Comparison of ENCODE assay signal across 22 mouse cellular contexts in genomic region chr2:57414550-57415160, GRCm38 (mm10).
"Had no signal": no experiment of that assay in that cellular context is flagged by ENCODE, and none has a peak within 500 bp of the region (broad histone marks: within the 10 kb centered on the region; RNA-seq: fewer than 3 reads in every experiment).

No protein-coding gene starts in this region.

- H3K27ac ChIP-seq: limb, embryonic 12.5 days; limb, embryonic 15.5 days; liver, embryonic 14.5 days; macrophage; midbrain, embryonic 10.5 days; midbrain, embryonic 13.5 days; neural tube, embryonic 13.5 days; stomach, embryonic 15.5 days had no signal

- H3K9me3 ChIP-seq: limb, embryonic 12.5 days; limb, embryonic 15.5 days; midbrain, embryonic 10.5 days; midbrain, embryonic 13.5 days; neural tube, embryonic 13.5 days; stomach, embryonic 15.5 days had no signal

- H3K4me3 ChIP-seq: limb, embryonic 12.5 days; limb, embryonic 15.5 days; megakaryocyte, embryonic 14.5 days; midbrain, embryonic 10.5 days; midbrain, embryonic 13.5 days; myocyte; neural tube, embryonic 13.5 days; stomach, embryonic 15.5 days had no signal

- H3K27me3 ChIP-seq: limb, embryonic 12.5 days; limb, embryonic 15.5 days; megakaryocyte, embryonic 14.5 days; midbrain, embryonic 13.5 days; neural tube, embryonic 13.5 days; stomach, embryonic 15.5 days had no signal

- H3K4me2 ChIP-seq: limb, embryonic 12.5 days; limb, embryonic 15.5 days; liver, embryonic 11.5 days; lung, embryonic 14.5 days; midbrain, embryonic 13.5 days; neural tube, embryonic 13.5 days; stomach, embryonic 15.5 days had no signal

- H3K36me3 ChIP-seq: limb, embryonic 12.5 days; limb, embryonic 15.5 days; midbrain, embryonic 10.5 days; midbrain, embryonic 13.5 days; neural tube, embryonic 13.5 days; stomach, embryonic 15.5 days had no signal

- H3K4me1 ChIP-seq: limb, embryonic 12.5 days; limb, embryonic 15.5 days; megakaryocyte, embryonic 14.5 days; midbrain, embryonic 10.5 days; midbrain, embryonic 13.5 days; neural tube, embryonic 13.5 days; stomach, embryonic 15.5 days had no signal

- ATAC-seq: liver, postnatal 0 days; lung, postnatal 0 days; midbrain, embryonic 13.5 days; midbrain, embryonic 16.5 days had no signal

- H3K9ac ChIP-seq: limb, embryonic 12.5 days; limb, embryonic 15.5 days; liver, embryonic 14.5 days; liver, postnatal 0 days; lung, embryonic 14.5 days; midbrain, embryonic 13.5 days; neural tube, embryonic 13.5 days; stomach, embryonic 15.5 days had no signal

- DNase-seq: kidney, postnatal 14 days; kidney, postnatal 4 days; left cerebral cortex, postnatal 4 days; liver, postnatal 0 days; lung, embryonic 14.5 days; retina, postnatal 1 day; right cerebral cortex, postnatal 25 days; spleen, adult 18-20 months; thymus, postnatal 25 days had no signal
